Mouse (Mus musculus): ENCODE measurements at regions not wholly inside any gene's neighbourhood (a gene's known extent, or its start where the extent isn't known, plus 50 kb on each side); places are given as distances from the start of the nearest gene placed in this dataset.

- TF ChIP-seq GATA1 (IDR thresholded peaks at IDR 0.05; ENCODE audit: low read length) (no peak), TAL1 (IDR thresholded peaks at IDR 0.05; ENCODE audit: low read length) (no peak)
Observed at GRCm38 (mm10) chr13:107151548-107151947, 129.6 kb upstream of the Kif2a start.
